Mouse (Mus musculus) lung, adult 2 months (tissue): Measurements from ENCODE around the gene Naa50.

Source experiments
- CTCF ChIP-seq: fragments of 200-500 bp; IDR thresholded peaks from 2 replicates; pipeline ENCODE4 v1.5.1; 2011; ENCODE audit warnings: mild to moderate bottlenecking, low read length, control low read depth; ENCODE audit not compliant: insufficient read depth
- POLR2A ChIP-seq: fragments of 200-500 bp; IDR thresholded peaks from 2 replicates; pipeline ENCODE4 v1.6.1; 2011; ENCODE audit warnings: low read depth, mild to moderate bottlenecking, control low read depth, low read length, borderline replicate concordance; ENCODE audit errors: extremely low read depth

GRCm38 (mm10) chr16:44149002-44149767 lies 9.6 kb downstream of the Naa50 start:
- TF ChIP-seq CTCF (no peak), POLR2A (no peak)
